Mouse (Mus musculus) spleen, adult 12 weeks (tissue): Measurements from ENCODE around the gene Wdr54.
"Not testable (repeated sequence)": the region's sequence is repeated elsewhere in the genome, so short reads cannot be mapped to it uniquely, and the experiment has no call there.

Source experiments
- DNase-seq: peaks from one replicate; pipeline ENCODE4 v3.0.0; 2022; ENCODE audit warnings: low spot score

Wdr54 gene

GRCm38 (mm10) chr6:83159456-83159855 lies 3.3 kb upstream of the Wdr54 start:
- not testable (repeated sequence) for DNase-seq

GRCm38 (mm10) chr6:83155552-83156238 lies 502 bp downstream of the Wdr54 start:
- DNase-seq = no peak

DNA sequence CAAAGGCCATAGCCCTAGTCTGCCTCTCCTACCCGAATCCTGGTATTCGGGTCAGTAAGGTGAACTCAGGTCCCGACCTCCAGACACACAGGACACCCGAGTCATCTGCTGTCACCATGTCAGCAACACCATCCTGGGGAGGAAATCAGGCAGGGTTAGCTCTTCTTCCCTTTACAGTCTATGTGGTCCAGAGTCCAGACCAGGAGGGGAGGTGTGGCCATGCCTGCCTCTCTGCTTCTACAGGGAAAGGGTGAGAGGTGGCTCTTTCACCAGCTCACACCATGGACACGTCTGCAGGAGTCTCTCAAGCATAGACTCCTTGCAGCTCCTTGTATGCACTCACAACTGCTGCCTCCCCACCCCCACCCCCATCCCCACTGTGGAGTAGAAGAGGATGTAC lies 2.7 kb downstream of the Wdr54 start:
- DNase-seq = no peak

- DNase-seq = no peak
Measured at GRCm38 (mm10) chr6:83153038-83153437, 3.2 kb downstream of the Wdr54 start.

DNA sequence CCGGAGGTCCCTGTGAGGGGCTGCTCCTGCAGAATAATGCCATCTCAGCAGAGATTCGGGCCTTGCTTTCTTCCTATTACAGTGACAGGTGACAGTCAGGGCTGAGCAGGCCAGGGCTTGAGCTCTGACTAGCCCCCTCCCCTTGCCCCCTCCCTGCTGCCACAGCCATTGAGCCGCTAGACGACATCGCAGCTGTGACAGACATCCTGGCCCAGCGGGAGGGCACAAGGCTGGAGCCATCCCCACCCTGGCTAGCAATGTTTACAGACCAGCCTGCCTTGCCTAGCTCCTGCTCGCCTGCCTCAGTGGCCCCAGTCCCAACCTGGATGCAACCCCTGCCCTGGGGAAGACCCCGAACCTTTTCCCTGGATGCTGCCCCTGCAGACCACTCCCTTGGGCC lies 4.5 kb downstream of the Wdr54 start:
- DNase-seq = no peak

- no peak for DNase-seq
Measured at GRCm38 (mm10) chr6:83147280-83147679, 8.9 kb downstream of the Wdr54 start.

- DNase-seq = no peak
Measured at GRCm38 (mm10) chr6:83145805-83146204, 10.4 kb downstream of the Wdr54 start.

- DNase-seq = no peak
Measured at GRCm38 (mm10) chr6:83145209-83145608, 11.0 kb downstream of the Wdr54 start.

DNA sequence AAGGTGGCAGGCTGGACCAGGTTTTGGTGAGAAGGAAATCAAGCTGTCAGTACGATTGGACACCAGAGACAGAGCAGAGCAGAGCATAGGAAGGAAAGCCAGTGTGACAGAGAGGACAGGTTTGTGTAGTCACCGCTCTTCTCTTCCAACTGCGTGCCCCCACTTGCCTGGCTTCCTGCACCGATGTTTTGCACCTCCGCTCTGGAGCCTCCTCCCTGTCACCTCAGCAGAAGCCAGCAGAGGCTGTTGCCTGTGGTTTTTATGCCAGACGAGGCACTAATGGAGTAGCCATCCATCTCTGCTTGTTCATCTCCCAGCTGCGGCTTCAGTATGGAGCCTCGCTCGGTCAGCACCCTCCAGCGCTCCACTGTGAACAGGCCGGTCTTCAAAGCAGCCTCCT lies 13.3 kb downstream of the Wdr54 start:
- no peak for DNase-seq

DNA sequence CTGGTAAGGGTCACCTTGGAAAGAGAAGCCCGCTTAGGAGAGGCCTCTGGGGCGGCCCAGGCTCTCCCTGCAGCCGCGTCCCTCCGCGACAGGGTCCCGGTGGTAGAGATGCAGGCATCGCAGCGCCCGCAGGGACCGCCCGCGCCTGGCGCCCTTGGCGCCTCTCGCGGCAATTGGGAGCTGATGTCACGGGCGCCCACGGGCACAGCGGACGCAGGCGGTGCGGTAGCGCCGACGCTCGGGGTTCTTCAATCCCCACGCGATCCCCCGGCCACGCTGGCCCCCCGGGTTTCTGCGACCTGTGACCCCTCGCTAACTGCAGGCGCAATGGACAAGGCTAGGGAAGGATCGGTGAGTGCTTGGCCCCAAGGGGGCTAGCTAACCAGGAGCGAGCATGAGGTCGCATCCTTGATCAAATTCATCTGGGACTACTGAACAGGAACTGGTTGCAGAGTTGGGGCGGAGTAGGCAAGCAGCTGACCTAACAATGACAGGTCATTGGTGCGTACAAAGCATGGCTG lies 13.9 kb downstream of the Wdr54 start:
- DNase-seq = no peak

DNA sequence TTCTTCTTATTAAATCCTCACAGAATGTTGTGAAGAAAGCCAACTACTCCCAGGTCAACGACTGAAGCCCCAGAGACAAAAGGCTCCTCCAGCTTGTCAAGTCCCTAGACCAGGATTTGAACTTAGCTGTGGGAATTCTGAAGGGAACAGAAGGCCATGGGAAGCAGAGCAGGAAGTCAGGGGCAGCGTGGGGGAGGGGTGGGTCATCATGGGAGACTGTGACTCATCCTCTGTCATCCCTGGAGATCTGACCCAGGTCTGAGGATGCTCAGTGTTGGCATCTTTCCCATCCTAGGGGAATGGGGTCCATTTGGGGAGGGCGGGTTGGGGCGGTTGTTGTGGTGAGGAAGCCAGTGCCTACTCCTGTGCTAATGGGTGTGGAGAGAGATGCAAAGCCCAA lies 14.6 kb downstream of the Wdr54 start:
- no peak for DNase-seq

GRCm38 (mm10) chr6:83140044-83140443 lies 16.2 kb downstream of the Wdr54 start:
- DNase-seq = no peak

DNA sequence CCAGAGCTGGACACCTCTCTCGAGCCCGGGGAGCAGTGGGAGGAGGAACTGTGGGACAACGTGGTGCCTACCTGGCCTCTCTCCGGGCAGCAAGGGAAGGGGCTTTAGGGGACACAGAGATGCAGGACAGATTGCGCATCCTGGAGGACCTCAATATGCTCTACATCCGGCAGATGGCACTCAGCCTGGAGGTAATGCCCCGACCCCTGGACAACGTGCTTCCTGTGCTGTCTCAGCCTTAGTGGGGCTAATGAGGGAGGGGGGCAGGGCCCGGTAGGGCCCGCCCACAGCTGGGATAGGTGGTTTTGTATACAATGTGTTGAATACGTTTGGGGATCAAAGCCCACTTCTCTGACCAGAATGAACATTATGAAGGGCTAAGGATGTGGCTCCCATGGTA lies 18.1 kb downstream of the Wdr54 start:
- no peak for DNase-seq

DNA sequence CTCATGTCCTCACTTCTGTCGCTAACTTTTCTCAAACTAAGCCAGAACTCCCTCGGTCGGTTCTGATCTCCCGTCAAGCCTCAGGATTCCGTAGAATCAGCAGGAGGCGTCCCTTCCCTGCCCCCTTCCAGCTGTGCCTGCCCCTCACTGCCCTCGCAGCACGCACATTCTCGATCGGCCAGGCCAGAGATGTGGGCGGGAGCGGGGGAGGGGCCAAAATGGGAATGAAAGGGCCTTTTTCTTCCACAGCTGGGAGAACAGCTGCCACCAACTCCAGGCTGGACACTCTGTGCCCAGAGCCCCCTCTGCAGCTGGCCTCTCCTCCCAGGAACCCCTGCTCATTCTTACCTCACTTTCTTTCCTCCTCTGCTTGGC lies 18.6 kb downstream of the Wdr54 start:
- DNase-seq = no peak

GRCm38 (mm10) chr6:83136881-83137575 lies 19.2 kb downstream of the Wdr54 start:
- DNase-seq = no peak

GRCm38 (mm10) chr6:83136291-83136880 lies 19.8 kb downstream of the Wdr54 start:
- DNase-seq = no peak

GRCm38 (mm10) chr6:83135571-83136161 lies 20.5 kb downstream of the Wdr54 start:
- no peak for DNase-seq

GRCm38 (mm10) chr6:83134951-83135513 lies 21.2 kb downstream of the Wdr54 start, which contains the start of gene Rtkn:
TSS of gene Rtkn (plus strand) at chr6:83135463.
- no peak for DNase-seq

GRCm38 (mm10) chr6:83134226-83134625 lies 22.0 kb downstream of the Wdr54 start:
- DNase-seq = no peak

GRCm38 (mm10) chr6:83132176-83132919 lies 23.8 kb downstream of the Wdr54 start:
- no peak for DNase-seq

- DNase-seq = no peak
Measured at GRCm38 (mm10) chr6:83131469-83132034, 24.6 kb downstream of the Wdr54 start.
